Mouse (Mus musculus) lung, embryonic 16.5 days (tissue): ENCODE results near the gene Cnot6. TPM values are rescaled to one million over a fixed set of nuclear protein-coding genes. Genes with fewer than 3 reads are reported as not detected.

Source experiments
- ATAC-seq: fragments of 200-750 bp; cut with Nextera tagmentation; 2 replicates; pipeline ENCODE4 v1.8.0; 2017; ENCODE audit warnings: low read depth, mild to moderate bottlenecking, moderate library complexity
- H3K27ac ChIP-seq: fragments of 300-500 bp; sonication (generic); 2 replicates; pipeline ENCODE4 v1.5.1; 2014; ENCODE audit warnings: mild to moderate bottlenecking, control low read depth, low read length
- H3K27me3 ChIP-seq: fragments of 300-500 bp; sonication (generic); 2 replicates; pipeline ENCODE4 v1.6.1; 2014; ENCODE audit warnings: low read depth, low read length, mixed read lengths; ENCODE audit not compliant: control insufficient read depth, insufficient read depth
- H3K36me3 ChIP-seq: fragments of 300-500 bp; sonication (generic); 2 replicates; pipeline ENCODE4 v1.6.1; 2014; ENCODE audit warnings: low read length; ENCODE audit not compliant: control insufficient read depth, insufficient read depth
- H3K4me1 ChIP-seq: fragments of 300-500 bp; sonication (generic); replicated peaks from 2 replicates; pipeline ENCODE4 v1.6.1; 2014; ENCODE audit warnings: low read length, mixed read lengths; ENCODE audit not compliant: control insufficient read depth, insufficient read depth
- H3K4me2 ChIP-seq: fragments of 300-500 bp; sonication (generic); 2 replicates; pipeline ENCODE4 v1.6.1; 2014; ENCODE audit warnings: low read depth, low read length, control low read depth
- H3K4me3 ChIP-seq: fragments of 300-500 bp; sonication (generic); 2 replicates; pipeline ENCODE4 v1.5.1; 2014; ENCODE audit warnings: mild to moderate bottlenecking, low read length, control low read depth
- H3K9ac ChIP-seq: fragments of 300-500 bp; sonication (generic); 2 replicates; pipeline ENCODE4 v1.6.1; 2014; ENCODE audit warnings: low read length, control low read depth
- H3K9me3 ChIP-seq: fragments of 300-500 bp; sonication (generic); 2 replicates; pipeline ENCODE4 v1.6.1; 2016; ENCODE audit warnings: low read length; ENCODE audit not compliant: control insufficient read depth
- WGBS: fragments of 180-500 bp; shearing (Covaris S2); extraction: QIAGEN DNeasy Blood & Tissue Kit; methylation state at CpG from one replicate; pipeline ENCODE4 v1.1.7; 2014; 5-methylcytosine and 5-hydroxymethylcytosine counted together
- polyA plus RNA-seq: library from polyadenylated mRNA; unstranded; fragments of >200 nt; fragmentation: Nextera tagmentation; extraction: Ambion mirVana; gene quantifications from 2 replicates; pipeline ENCODE4 v1.2.1, GENCODE M21; 2015

Gene Cnot6
- polyA plus RNA-seq, 1 experiment from 2014 or later: 57.1 TPM

GRCm38 (mm10) chr11:49663310-49663709, 49.2 kb downstream of the Cnot6 start, which contains the start of gene Scgb3a1:
Gene Scgb3a1, plus strand, starts transcription at chr11:49663610.
- Histone ChIP-seq H3K36me3 (no peaks in the 10 kb centered on the region), H3K4me2 (no peak within 1 kb of the TSS), H3K27me3 (no peaks in the 10 kb centered on the region), H3K27ac (no peak within 1 kb of the TSS), H3K9me3 (no peaks in the 10 kb centered on the region), H3K4me3 (no peak within 1 kb of the TSS), H3K9ac (no peak within 1 kb of the TSS), H3K4me1 (no peaks in the 10 kb centered on the region; the same call in 1 of the 2 replicates)
- ATAC-seq: no peak
- 60% methylated on average over 5 of the region's 5 CpGs for WGBS

GRCm38 (mm10) chr11:49662292-49662780, 50.2 kb downstream of the Cnot6 start:
- Histone ChIP-seq H3K27ac (no peak overlapping the region), H3K4me2 (no peak overlapping the region), H3K4me1 (no peaks in the 10 kb centered on the region; the same call in 1 of the 2 replicates), H3K36me3 (no peaks in the 10 kb centered on the region), H3K4me3 (no peak overlapping the region), H3K27me3 (no peaks in the 10 kb centered on the region), H3K9me3 (no peaks in the 10 kb centered on the region), H3K9ac (no peak overlapping the region)
- ATAC-seq: no peak
- WGBS: 52% methylated on average over 15 of the region's 15 CpGs

GRCm38 (mm10) chr11:49659470-49659799, 53.1 kb downstream of the Cnot6 start:
- no peak overlapping the region for H3K4me3 ChIP-seq
- no peak overlapping the region for H3K9ac ChIP-seq
- H3K9me3 ChIP-seq: no peaks in the 10 kb centered on the region
- no peak overlapping the region for H3K4me2 ChIP-seq
- 68% methylated on average over 7 of the region's 7 CpGs for WGBS
- peak overlapping the region; percentile 69 for H3K27ac ChIP-seq
- no peaks in the 10 kb centered on the region; the same call in 1 of the 2 replicates for H3K4me1 ChIP-seq
- ATAC-seq: no peak
- no peaks in the 10 kb centered on the region for H3K27me3 ChIP-seq
- H3K36me3 ChIP-seq: no peaks in the 10 kb centered on the region

- Histone ChIP-seq H3K9me3 (no peaks in the 10 kb centered on the region), H3K4me1 (no peaks in the 10 kb centered on the region; the same call in 1 of the 2 replicates), H3K27me3 (no peaks in the 10 kb centered on the region), H3K4me2 (no peak overlapping the region), H3K36me3 (no peaks in the 10 kb centered on the region), H3K27ac (peak overlapping the region; percentile 69), H3K4me3 (no peak overlapping the region), H3K9ac (no peak overlapping the region)
- 55% methylated on average over 10 of the region's 10 CpGs for WGBS
- peak; percentile 63 for ATAC-seq
Measured at GRCm38 (mm10) chr11:49658791-49659469, 53.6 kb downstream of the Cnot6 start.

- no peak overlapping the region for H3K9ac ChIP-seq
- no peak overlapping the region for H3K4me2 ChIP-seq
- H3K36me3 ChIP-seq: no peaks in the 10 kb centered on the region
- peak; percentile 52 for ATAC-seq
- H3K9me3 ChIP-seq: no peaks in the 10 kb centered on the region
- H3K27ac ChIP-seq: no peak overlapping the region
- 52% methylated on average over 4 of the region's 4 CpGs for WGBS
- H3K27me3 ChIP-seq: no peaks in the 10 kb centered on the region
- peaks cover under 1% of the 10 kb centered on the region for H3K4me1 ChIP-seq
- no peak overlapping the region for H3K4me3 ChIP-seq
Measured at GRCm38 (mm10) chr11:49658065-49658464, 54.5 kb downstream of the Cnot6 start.

GRCm38 (mm10) chr11:49655501-49655900, 57.0 kb downstream of the Cnot6 start:
- Histone ChIP-seq H3K36me3 (no peaks in the 10 kb centered on the region), H3K27ac (no peak overlapping the region), H3K9me3 (no peaks in the 10 kb centered on the region), H3K4me2 (no peak overlapping the region), H3K4me3 (no peak overlapping the region), H3K9ac (no peak overlapping the region), H3K4me1 (peaks cover 3% of the 10 kb centered on the region), H3K27me3 (no peaks in the 10 kb centered on the region)
- no peak for ATAC-seq

GRCm38 (mm10) chr11:49654651-49655050, 57.9 kb downstream of the Cnot6 start:
- H3K27me3 ChIP-seq: no peaks in the 10 kb centered on the region
- H3K9me3 ChIP-seq: no peaks in the 10 kb centered on the region
- no peak overlapping the region for H3K4me3 ChIP-seq
- H3K27ac ChIP-seq: no peak overlapping the region
- no peaks in the 10 kb centered on the region for H3K36me3 ChIP-seq
- ATAC-seq: no peak
- no peak overlapping the region for H3K4me2 ChIP-seq
- WGBS: 82% methylated on average over 5 of the region's 5 CpGs
- peaks cover 3% of the 10 kb centered on the region for H3K4me1 ChIP-seq
- H3K9ac ChIP-seq: no peak overlapping the region

- Histone ChIP-seq H3K4me1 (peaks cover 3% of the 10 kb centered on the region; the same call in 1 of the 2 replicates), H3K9ac (no peak overlapping the region), H3K9me3 (no peaks in the 10 kb centered on the region), H3K4me2 (peak overlapping the region; percentile 31), H3K36me3 (no peaks in the 10 kb centered on the region), H3K27ac (no peak overlapping the region), H3K4me3 (no peak overlapping the region), H3K27me3 (no peaks in the 10 kb centered on the region)
- ATAC-seq: peak; percentile 26
- WGBS: 31% methylated on average over 11 of the region's 11 CpGs
Measured at GRCm38 (mm10) chr11:49653079-49653408, 59.5 kb downstream of the Cnot6 start.

- peak; percentile 75 for ATAC-seq
- no peaks in the 10 kb centered on the region for H3K9me3 ChIP-seq
- H3K36me3 ChIP-seq: no peaks in the 10 kb centered on the region
- no peak overlapping the region for H3K27ac ChIP-seq
- H3K4me1 ChIP-seq: peaks cover 3% of the 10 kb centered on the region; the same call in 1 of the 2 replicates
- peak overlapping the region; percentile 31 for H3K4me2 ChIP-seq
- H3K9ac ChIP-seq: no peak overlapping the region
- 19% methylated on average over 19 of the region's 19 CpGs for WGBS
- H3K4me3 ChIP-seq: no peak overlapping the region
- H3K27me3 ChIP-seq: no peaks in the 10 kb centered on the region
Measured at GRCm38 (mm10) chr11:49652401-49653078, 60.0 kb downstream of the Cnot6 start.
